Mouse (Mus musculus) left cerebral cortex, adult 9 months (tissue): Measurements from ENCODE around the gene Dhx16.
"Not testable (repeated sequence)": the region's sequence is repeated elsewhere in the genome, so short reads cannot be mapped to it uniquely, and the experiment has no call there.

ENCODE experiments used
- DNase-seq, 2 experiments: peaks; one replicate each; pipeline ENCODE4 v3.0.0; 2022; ENCODE audit warnings: low spot score in 2 of 2

Dhx16 gene

GRCm38 (mm10) chr17:35920384-35920783 lies 40.8 kb downstream of the Dhx16 start:
- DNase-seq: no peak

- peak in 1 of 2 experiments; percentile 58 for DNase-seq
Measured at GRCm38 (mm10) chr17:35920862-35921562, 41.4 kb downstream of the Dhx16 start.

- no peak for DNase-seq
Measured at GRCm38 (mm10) chr17:35921710-35922109, 42.1 kb downstream of the Dhx16 start.

GRCm38 (mm10) chr17:35922566-35922965 lies 42.9 kb downstream of the Dhx16 start:
- no peak for DNase-seq

GRCm38 (mm10) chr17:35923281-35923680 lies 43.7 kb downstream of the Dhx16 start:
- DNase-seq: no peak

- no peak for DNase-seq
Measured at GRCm38 (mm10) chr17:35927471-35927870, 47.9 kb downstream of the Dhx16 start.

GRCm38 (mm10) chr17:35929534-35929933 lies 49.9 kb downstream of the Dhx16 start:
- no peak for DNase-seq

GRCm38 (mm10) chr17:35930627-35931026 lies 51.0 kb downstream of the Dhx16 start:
- no peak for DNase-seq

GRCm38 (mm10) chr17:35932608-35933007 lies 53.0 kb downstream of the Dhx16 start:
- DNase-seq: no peak

- not testable (repeated sequence) for DNase-seq
Measured at GRCm38 (mm10) chr17:35935763-35936162, 56.1 kb downstream of the Dhx16 start.

- no peak for DNase-seq
Measured at GRCm38 (mm10) chr17:35937700-35938348, 58.2 kb downstream of the Dhx16 start.

- DNase-seq: no peak
Measured at GRCm38 (mm10) chr17:35939108-35939507, 59.5 kb downstream of the Dhx16 start.

- no peak for DNase-seq
Measured at GRCm38 (mm10) chr17:35939941-35940340, 60.3 kb downstream of the Dhx16 start.
